Mouse (Mus musculus): ENCODE measurements at regions not wholly inside any gene's neighbourhood (a gene's known extent, or its start where the extent isn't known, plus 50 kb on each side); places are given as distances from the start of the nearest gene placed in this dataset.

- DNase-seq (ENCODE audit: low spot score in 2 of 2): no peak
Observed at GRCm38 (mm10) chr4:106157451-106158179, 158.4 kb upstream of the Usp24 start.

GRCm38 (mm10) chr4:106161592-106161991 lies 154.4 kb upstream of the Usp24 start:
- DNase-seq (ENCODE audit: low spot score in 2 of 2): no peak

GRCm38 (mm10) chr4:106162551-106162950 lies 153.5 kb upstream of the Usp24 start:
- DNase-seq (ENCODE audit: low spot score in 2 of 2): no peak

GRCm38 (mm10) chr4:106163220-106163619 lies 152.8 kb upstream of the Usp24 start:
- DNase-seq (ENCODE audit: low spot score in 2 of 2): no peak

GRCm38 (mm10) chr4:106167716-106168115 lies 148.3 kb upstream of the Usp24 start:
- no peak for DNase-seq (ENCODE audit: low spot score in 2 of 2)

- DNase-seq (ENCODE audit: low spot score in 2 of 2): no peak
Observed at GRCm38 (mm10) chr4:106168741-106169140, 147.3 kb upstream of the Usp24 start.

- no peak for DNase-seq (ENCODE audit: low spot score in 2 of 2)
Observed at GRCm38 (mm10) chr4:106169466-106169865, 146.5 kb upstream of the Usp24 start.

- no peak for DNase-seq (ENCODE audit: low spot score in 2 of 2)
Observed at GRCm38 (mm10) chr4:106170731-106171130, 145.3 kb upstream of the Usp24 start.

GRCm38 (mm10) chr4:106175352-106175751 lies 140.7 kb upstream of the Usp24 start:
- DNase-seq (ENCODE audit: low spot score in 2 of 2): no peak

GRCm38 (mm10) chr4:106185745-106186501 lies 130.1 kb upstream of the Usp24 start:
- no peak for DNase-seq (ENCODE audit: low spot score in 2 of 2)

GRCm38 (mm10) chr4:106186684-106187083 lies 129.3 kb upstream of the Usp24 start:
- peak; percentile 35 to 51 for DNase-seq (ENCODE audit: low spot score in 2 of 2)

GRCm38 (mm10) chr4:106190248-106190647 lies 125.8 kb upstream of the Usp24 start:
- no peak for DNase-seq (ENCODE audit: low spot score in 2 of 2)

- no peak for DNase-seq (ENCODE audit: low spot score in 2 of 2)
Observed at GRCm38 (mm10) chr4:106191331-106191730, 124.7 kb upstream of the Usp24 start.

- no peak for DNase-seq (ENCODE audit: low spot score in 2 of 2)
Observed at GRCm38 (mm10) chr4:106191843-106192242, 124.2 kb upstream of the Usp24 start.

GRCm38 (mm10) chr4:106193204-106193945 lies 122.6 kb upstream of the Usp24 start:
- no peak for DNase-seq (ENCODE audit: low spot score in 2 of 2)

- no peak for DNase-seq (ENCODE audit: low spot score in 2 of 2)
Observed at GRCm38 (mm10) chr4:106195497-106196166, 120.4 kb upstream of the Usp24 start.

- peak in 1 of 2 experiments; percentile 65 for DNase-seq (ENCODE audit: low spot score in 2 of 2)
Observed at GRCm38 (mm10) chr4:106199833-106200232, 116.2 kb upstream of the Usp24 start.

- no peak for DNase-seq (ENCODE audit: low spot score in 2 of 2)
Observed at GRCm38 (mm10) chr4:106200241-106200640, 115.8 kb upstream of the Usp24 start.

- peak in 1 of 2 experiments; percentile 57 for DNase-seq (ENCODE audit: low spot score in 2 of 2)
Observed at GRCm38 (mm10) chr4:106202554-106202953, 113.5 kb upstream of the Usp24 start.

- no peak for DNase-seq (ENCODE audit: low spot score in 2 of 2)
Observed at GRCm38 (mm10) chr4:106205200-106205599, 110.8 kb upstream of the Usp24 start.

- DNase-seq (ENCODE audit: low spot score in 2 of 2): no peak
Observed at GRCm38 (mm10) chr4:106206023-106206422, 110.0 kb upstream of the Usp24 start.

All from layer of hippocampus, adult 18-20 months (tissue).